Mouse (Mus musculus) right cerebral cortex, adult 2 months (tissue): Measurements from ENCODE around the gene Sox5.
"Not testable (repeated sequence)": the region's sequence is repeated elsewhere in the genome, so short reads cannot be mapped to it uniquely, and the experiment has no call there.

Experiments
- DNase-seq, 2 experiments: peaks; one replicate each; pipeline ENCODE4 v3.0.0; 2021 to 2022; ENCODE audit warnings: low spot score in 2 of 2

The Sox5 gene

GRCm38 (mm10) chr6:144195934-144196333 is 585.8 kb downstream of the Sox5 start:
- no peak for DNase-seq

DNA sequence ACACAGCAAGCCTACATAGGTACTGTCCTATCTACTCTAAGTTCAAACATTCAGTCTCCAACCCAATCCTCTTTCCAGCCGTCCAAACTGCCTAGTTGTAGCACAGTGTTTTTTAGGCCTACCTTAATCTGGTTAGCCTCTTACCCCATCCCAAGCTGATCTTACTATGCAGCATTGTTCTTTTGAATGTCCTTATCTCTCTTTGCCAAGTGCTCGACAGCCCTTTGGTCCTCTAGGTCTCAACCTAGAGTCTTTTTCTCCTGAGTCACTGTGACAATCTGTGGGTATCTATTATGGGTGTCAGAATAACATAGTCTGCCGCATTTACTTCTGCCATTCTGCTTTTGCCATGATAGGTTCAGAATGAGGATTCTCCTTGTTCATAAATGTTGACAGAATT is 598.7 kb downstream of the Sox5 start:
- no peak for DNase-seq

GRCm38 (mm10) chr6:144182429-144182828 is 599.3 kb downstream of the Sox5 start:
- not testable (repeated sequence) for DNase-seq

DNA sequence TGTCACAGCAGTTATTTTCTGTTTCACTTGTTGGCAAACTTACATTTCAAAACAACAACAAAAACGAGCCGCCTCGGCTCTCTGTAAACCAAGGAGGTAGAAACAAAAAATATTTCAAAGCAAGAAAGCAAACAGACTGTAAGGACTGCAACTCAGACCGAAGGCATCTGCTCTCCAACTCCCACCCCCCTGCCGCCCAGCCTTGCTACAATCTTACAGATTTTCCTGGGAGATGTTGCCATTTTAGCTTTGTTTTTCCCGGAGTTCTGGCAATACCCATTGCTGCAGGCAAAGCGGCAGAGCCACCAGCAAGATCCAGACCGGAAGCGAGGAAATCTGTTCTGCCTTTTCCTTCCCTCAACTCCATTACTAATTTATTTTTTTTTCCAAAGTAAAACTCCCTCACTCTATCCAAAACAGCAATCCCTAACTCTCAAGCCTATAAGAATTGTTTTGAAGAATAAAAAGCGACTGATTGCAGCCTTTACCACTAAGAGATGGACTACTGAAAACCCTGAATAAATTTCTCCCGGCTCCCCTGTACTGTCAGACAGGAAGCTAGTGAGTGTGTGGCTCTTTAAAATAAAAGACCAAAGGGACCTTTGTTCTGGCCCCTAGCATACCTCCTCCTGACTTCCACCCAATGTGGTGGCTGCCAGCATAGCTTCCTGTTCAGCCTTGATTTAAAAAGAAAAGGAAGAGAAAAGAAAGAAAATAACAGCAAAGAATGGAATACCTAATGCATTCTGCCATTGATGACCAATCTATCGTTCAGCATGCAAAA is 600.5 kb downstream of the Sox5 start:
- DNase-seq = peak in 1 of 2 experiments; percentile 41

GRCm38 (mm10) chr6:144179111-144179510 is 602.7 kb downstream of the Sox5 start:
- no peak for DNase-seq

DNA sequence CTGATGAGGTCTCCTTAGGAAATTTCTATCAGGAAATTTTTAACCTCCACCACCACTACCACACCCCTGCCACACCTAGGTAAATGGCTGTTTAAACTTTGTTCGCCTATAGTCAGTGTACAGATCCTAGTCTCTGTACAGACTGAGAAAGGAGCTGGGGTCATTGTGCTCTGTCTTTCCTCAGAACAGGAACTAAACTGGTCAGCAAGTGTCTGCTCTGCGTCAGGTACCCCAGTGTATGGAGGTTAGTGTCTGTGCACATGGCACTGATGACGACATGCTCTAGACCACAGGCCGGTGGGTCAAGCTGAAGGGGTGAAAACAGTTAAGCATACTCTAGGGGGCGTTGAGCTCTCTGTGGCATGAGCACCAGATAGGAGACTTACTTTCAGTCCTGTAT is 605.1 kb downstream of the Sox5 start:
- DNase-seq = no peak

DNA sequence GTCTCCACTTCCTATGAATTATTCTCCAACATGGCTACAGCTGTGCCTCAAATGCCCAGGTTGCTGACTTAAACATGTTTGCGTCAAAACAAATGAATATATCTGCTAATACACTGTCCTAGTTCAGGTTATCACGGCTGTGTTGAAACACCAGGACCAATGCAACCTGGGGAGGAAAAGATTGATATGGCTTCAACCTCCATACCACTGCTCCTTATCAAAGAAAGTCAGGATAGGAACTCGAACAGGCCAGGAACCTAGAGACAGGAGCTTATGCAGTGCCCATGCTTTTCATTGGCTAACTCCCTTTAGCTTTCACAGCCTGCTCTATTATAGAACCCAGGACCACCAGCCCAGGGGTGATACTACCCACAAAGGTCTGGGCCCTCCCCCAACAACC is 606.2 kb downstream of the Sox5 start:
- no peak for DNase-seq

GRCm38 (mm10) chr6:144170541-144170940 is 611.2 kb downstream of the Sox5 start:
- DNase-seq = no peak

GRCm38 (mm10) chr6:144169791-144170190 is 612.0 kb downstream of the Sox5 start:
- DNase-seq = no peak

GRCm38 (mm10) chr6:144168696-144169476 is 612.9 kb downstream of the Sox5 start:
- DNase-seq = no peak

DNA sequence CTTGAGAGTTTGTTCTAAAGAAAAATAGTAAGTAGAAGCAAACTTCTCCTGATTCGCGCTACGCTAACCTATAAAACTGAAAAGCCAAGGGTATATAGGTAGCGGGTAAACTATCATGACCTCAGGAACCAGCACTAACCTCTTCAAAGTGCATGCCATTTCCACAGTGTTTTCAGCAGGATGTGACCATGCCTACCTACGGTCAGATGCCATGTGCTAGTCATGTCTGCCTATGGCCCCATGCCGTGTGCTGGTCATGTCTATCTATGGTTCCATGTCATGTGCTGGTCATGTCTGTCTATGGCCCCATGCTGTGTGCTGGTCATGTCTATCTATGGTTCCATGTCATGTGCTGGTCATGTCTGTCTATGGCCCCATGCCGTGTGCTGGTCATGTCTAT is 614.7 kb downstream of the Sox5 start:
- no peak for DNase-seq

DNA sequence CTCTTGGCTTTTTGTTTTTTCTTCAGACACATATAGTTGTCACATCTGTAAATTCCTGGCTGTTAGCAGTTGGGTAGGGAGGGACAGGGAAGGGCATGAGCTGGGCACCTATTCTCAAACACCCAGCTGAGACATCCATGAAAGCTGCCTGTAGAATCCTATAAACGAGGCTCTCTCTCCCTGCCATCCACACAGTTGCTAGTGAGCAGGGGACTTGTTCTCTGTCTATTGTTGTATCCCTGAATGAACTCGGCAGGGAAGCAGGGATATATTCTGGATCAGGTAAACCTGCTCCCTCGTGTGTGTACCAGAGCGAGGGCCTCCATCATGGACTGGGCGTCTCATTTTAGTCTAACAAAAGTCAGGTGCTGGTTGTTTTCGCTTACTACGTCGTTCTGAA is 615.1 kb downstream of the Sox5 start:
- no peak for DNase-seq

DNA sequence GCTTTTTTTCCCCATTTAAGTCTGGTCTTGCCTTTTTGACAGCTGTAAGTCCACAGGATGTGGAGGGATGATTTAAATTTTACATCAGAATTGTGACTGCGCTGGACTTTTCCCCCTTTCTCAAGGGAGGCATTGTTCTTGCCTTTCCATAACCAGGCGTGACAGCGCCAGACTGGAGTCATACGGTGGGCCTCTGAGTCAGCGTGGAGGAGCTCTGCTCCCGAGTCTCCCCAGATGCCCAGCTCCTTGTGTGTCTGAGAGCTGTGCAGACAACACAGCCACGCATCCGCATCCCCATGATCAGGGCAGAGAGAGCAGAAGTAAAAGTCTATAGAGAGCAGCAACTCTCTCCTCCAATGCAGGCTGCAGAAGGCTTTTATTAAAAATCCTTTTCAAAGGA is 615.7 kb downstream of the Sox5 start:
- DNase-seq = peak in 1 of 2 experiments; percentile 51

DNA sequence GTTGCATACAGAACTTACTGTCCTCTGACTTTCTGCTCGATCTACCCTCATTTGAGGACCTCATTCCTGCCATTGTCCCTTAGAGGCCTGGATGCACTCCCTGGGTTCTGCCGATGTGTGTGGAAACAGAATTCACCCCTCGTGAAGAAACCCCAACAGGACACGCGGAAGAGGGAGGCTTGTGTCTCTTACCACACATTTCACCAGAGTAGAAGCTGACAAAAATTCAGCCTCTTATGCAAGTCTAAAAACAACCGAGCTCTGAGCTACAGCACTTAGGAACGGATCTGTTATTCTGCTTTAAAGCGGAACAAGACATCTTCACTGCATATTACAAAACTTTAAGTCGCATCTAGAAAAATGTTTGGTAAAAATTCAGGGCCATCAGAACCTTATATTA is 618.3 kb downstream of the Sox5 start:
- DNase-seq = no peak

DNA sequence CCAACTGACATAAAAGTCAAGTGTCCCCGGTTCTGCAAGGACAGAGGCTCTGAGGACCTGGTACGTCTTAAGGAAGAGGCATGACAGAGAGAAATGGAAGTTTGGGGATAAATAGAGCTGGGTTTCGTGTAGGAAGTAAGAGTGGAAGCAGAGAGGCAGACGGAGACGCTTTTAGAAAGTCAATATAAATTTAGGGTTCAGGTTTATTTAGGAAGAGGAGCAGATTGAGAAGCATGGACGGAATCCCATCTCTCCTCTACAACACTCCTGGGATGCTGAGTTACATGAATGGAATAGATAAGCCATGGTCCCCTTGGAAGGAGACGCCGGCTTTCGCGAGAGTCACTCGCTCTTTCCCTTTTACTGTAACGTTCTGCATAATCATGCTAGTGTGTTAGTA is 623.1 kb downstream of the Sox5 start:
- DNase-seq = no peak

DNA sequence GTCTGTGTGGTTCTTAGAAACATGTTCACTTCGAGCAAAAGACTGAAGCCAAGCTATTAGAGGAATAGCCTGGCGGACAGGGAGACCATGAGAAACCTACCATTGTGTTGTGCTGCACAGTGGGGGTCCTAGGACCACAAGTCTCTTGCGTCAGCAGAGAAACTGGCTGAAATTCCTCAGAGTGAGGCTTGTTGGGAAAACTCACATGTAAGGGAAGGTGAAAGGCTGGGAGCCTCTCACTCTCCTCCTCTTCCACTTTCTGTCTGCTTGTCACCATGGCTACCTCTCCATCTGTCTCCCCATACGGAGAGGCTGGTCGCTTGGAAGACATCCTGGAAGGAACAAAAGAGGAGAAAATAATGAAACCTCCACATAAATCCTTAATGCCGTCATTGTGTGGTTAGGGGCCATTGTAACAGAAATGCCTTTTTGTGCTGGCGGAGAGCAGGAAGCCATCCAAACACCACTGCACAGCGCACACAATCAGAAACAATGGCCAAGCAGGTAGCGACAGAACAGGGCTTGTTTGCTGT is 626.8 kb downstream of the Sox5 start:
- peak; percentile 54 to 74 for DNase-seq

DNA sequence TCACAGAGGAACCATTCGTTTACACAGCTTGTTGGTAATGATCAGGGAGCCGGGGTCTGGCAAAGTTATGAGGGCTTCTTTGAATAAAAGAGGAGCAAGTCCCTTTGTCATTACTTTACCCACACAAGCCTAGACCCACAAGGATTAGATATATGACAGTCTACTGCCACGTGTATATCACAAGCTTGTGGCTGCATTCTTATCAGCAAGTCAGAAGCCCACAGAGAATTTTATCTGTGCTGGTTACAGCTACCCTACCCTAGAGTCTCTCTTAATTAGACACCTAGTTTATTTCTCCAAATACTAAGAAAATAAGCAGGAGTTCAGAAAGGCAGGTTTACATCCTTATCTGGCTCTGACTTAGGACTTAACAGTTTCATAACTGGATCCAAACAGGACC is 629.8 kb downstream of the Sox5 start:
- DNase-seq = no peak

DNA sequence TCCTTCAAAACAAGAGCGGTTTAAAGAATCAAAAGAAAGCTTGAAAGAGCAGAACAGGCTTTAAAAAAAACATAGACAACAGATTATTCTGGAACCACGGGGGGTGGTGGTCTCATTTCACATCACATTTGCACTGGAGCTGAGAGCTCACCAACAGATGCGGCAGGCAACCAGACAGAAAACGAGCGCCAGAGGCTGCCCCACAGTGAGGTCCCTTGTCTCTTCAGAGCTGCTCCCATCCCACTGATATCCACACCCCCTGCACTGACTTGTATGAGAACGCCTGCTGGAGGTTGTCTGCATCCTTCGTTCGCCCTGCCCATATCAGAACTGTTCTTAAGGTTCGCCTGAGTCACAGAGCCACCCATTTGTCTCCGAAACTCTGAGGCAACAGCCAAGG is 630.7 kb downstream of the Sox5 start:
- no peak for DNase-seq

GRCm38 (mm10) chr6:144137397-144137796 is 644.4 kb downstream of the Sox5 start:
- no peak for DNase-seq

GRCm38 (mm10) chr6:144136894-144137293 is 644.9 kb downstream of the Sox5 start:
- DNase-seq = no peak

DNA sequence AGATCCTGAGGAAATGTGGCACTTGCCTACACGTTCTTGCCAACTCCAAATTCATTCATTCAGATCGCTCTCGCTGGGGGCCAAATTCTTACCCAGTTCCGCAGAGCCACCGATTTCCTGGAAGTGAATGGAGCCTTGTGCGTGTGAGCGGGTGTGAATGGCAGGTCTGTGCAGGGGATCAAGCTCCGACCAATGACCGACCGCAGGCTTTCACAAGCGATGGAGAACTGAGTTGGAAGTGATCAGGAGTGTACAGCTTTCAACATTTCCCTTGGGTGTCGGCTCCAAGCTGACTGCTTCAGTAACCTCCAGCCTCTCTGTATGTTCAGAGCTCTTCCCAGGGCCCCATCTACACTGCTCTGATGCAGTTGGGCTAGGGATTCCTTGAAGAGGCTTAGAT is 651.9 kb downstream of the Sox5 start:
- no peak for DNase-seq

DNA sequence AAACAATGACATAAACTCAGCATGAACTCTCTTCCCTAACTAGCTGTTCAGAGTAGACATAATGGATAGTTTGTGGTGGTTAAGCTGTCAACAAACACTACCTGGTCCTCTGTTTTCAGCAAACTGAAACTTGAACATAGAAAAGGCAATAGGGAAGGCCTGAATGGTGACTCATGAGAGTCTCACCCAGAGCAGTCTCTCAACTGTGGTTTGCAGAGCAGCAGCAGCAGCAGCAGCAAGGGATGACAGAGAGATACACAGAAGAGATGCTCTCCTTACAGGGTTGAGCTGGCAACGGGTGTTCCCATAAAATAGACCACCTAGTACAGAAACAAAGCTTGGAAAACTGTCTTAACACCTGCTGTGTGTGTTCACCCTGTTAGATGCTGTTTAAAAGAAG is 661.8 kb downstream of the Sox5 start:
- no peak for DNase-seq

DNA sequence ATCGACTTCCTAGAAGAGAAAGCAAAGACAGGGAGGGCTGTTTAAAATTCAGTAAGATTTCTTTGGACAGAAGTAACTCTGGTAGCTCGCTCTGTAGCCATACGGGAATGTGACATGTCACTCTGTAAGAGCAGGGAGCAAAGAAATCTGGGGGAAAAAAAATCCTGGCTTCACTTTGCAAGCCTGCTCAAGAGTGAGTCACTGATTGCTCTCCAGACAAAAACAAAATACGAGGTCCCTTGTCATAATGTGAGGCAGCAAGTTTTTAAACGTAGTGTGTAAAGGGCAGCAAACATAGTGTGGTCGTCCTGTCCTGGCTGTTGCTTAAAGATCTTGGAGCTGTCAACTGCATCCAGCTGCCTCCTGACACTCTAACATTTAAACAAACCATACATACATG is 665.1 kb downstream of the Sox5 start:
- no peak for DNase-seq
